Mouse (Mus musculus) kidney, adult 2 months (tissue): ENCODE measurements around the gene Bpifb4.

Experiments used
- CTCF ChIP-seq: fragments of 200-500 bp; conservative IDR thresholded peaks from 2 replicates; pipeline ENCODE4 v1.5.1; 2011; ENCODE audit warnings: low read depth, mild to moderate bottlenecking, control low read depth, low read length, moderate library complexity, mixed read lengths; ENCODE audit not compliant: insufficient read depth, insufficient read length
- POLR2A ChIP-seq: fragments of 200-500 bp; IDR thresholded peaks from one replicate; pipeline ENCODE4 v1.6.1; 2011; ENCODE audit warnings: low read depth, low read length, control low read depth

DNA sequence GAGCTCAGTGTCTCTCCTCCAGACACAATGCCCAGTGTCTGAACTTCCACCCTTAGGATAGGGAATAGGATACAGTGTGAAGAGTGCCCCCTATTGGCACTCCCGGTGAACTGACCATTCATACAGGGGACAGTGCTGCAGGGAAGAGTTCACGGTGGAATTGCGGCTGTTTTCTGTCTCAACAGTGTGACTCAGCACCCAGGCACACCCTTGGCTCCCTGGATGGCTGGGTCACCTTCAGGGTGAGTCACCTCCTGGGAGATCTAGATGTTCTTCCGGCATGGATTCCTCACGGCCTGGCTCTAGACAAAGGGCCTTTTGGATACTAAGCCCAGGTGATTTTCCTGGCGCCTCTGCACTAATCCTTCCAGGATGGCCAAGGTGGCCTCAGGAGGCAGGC is 2.7 kb upstream of the Bpifb4 start:
- TF ChIP-seq POLR2A (no peak), CTCF (no peak)
